Mouse (Mus musculus) spleen, adult 2 months (tissue): ENCODE measurements around the gene Shisal1. TPM values are rescaled to one million over a fixed set of nuclear protein-coding genes. Genes with fewer than 3 reads are reported as not detected.

Experiments used
- DNase-seq, 2 experiments: peaks; one replicate each; pipeline versions ENCODE4 v3.0.0 to v3.0.0-alpha.2; 2012 to 2021; ENCODE audit warnings: low spot score in 2 of 2, low read depth in 1 of 2
- H3K27ac ChIP-seq: fragments of 200-500 bp; 2 replicates; pipeline ENCODE4 v1.5.1; 2012; ENCODE audit warnings: low read length, inconsistent platforms; ENCODE audit not compliant: insufficient read depth
- H3K27me3 ChIP-seq: fragments of 200-500 bp; 2 replicates; pipeline ENCODE4 v1.6.1; 2012; ENCODE audit warnings: mild to moderate bottlenecking, moderate library complexity, low read length, inconsistent platforms; ENCODE audit not compliant: control insufficient read depth, insufficient read depth
- H3K36me3 ChIP-seq: fragments of 200-500 bp; 2 replicates; pipeline ENCODE4 v1.6.1; 2012; ENCODE audit warnings: mild to moderate bottlenecking, low read length, inconsistent platforms; ENCODE audit not compliant: control insufficient read depth, insufficient read depth
- H3K4me1 ChIP-seq: fragments of 200-500 bp; 2 replicates; pipeline ENCODE4 v1.6.1; 2011; ENCODE audit warnings: inconsistent platforms; ENCODE audit not compliant: control insufficient read depth, insufficient read depth, insufficient read length
- H3K4me3 ChIP-seq: fragments of 200-500 bp; 2 replicates; pipeline ENCODE4 v1.5.1; 2011; ENCODE audit warnings: mild to moderate bottlenecking, inconsistent platforms; ENCODE audit not compliant: insufficient read depth, insufficient read length; ENCODE audit errors: extremely low read depth
- CTCF ChIP-seq: fragments of 200-500 bp; IDR thresholded peaks from 2 replicates; pipeline ENCODE4 v1.5.1; 2011; ENCODE audit warnings: mild to moderate bottlenecking, inconsistent platforms; ENCODE audit not compliant: insufficient read depth, insufficient read length, insufficient replicate concordance; ENCODE audit errors: extremely low read depth
- POLR2A ChIP-seq: fragments of 200-500 bp; IDR thresholded peaks from 2 replicates; pipeline ENCODE4 v1.6.1; 2011; ENCODE audit warnings: low read depth, low read length, inconsistent platforms
- WGBS: fragments of 180-500 bp; shearing (Covaris S2); methylation state at CpG from one replicate; pipeline ENCODE4 v1.1.7; 2018; 5-methylcytosine and 5-hydroxymethylcytosine counted together
- polyA plus RNA-seq: library from polyadenylated mRNA; depleted of rRNA; stranded (reverse); fragments of >200 nt; gene quantifications from 2 replicates; pipeline ENCODE4 v1.2.3, GENCODE M21; 2012

Shisal1 gene
- polyA plus RNA-seq, 1 experiment: 0.42 TPM

DNA sequence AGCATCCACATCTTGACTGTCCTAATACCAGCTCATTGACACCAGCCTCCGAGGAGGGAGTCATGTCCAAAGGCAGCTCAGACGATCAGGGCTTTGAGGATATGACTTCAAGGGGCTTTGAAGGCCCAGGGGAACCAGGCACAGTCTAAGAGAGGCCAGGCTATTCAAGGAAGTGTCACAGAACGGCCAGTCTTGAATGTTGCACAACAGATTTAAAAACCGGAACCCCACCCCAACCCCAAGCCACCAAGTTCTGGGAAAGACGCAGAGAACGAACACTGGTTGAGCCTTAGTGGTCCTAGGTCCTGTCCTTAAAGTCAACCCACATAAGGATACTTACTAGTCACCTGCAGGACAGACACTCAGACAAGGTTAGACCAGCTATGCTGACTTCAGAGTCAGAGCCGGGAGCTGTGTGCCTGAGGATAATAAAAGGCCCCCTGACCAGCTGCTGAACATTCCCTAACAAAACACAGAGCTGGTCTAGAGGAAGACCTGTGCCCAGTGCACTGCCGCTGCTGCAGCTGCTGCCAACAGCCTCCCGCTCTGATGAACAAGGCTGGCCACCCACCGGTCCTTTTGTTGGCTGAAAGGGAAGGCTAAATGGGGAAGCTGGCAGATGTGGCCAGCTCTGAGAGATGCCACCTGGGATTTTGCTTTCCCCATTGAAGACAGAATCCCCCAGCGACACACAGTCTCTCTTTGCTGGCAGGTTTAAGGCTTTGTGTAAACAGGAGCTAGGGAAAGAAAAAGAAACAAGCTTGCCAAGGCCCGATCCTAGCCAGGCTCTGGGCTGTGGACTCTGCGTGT lies 19.8 kb upstream of the Shisal1 start:
- no peaks in the 10 kb centered on the region for H3K27me3 ChIP-seq
- 27% methylated on average over 13 of the region's 13 CpGs for WGBS
- peaks cover 5% of the 10 kb centered on the region; the same call in 1 of the 2 replicates for H3K4me1 ChIP-seq
- TF ChIP-seq POLR2A (no peak), CTCF (no peak)
- no peak overlapping the region for H3K4me3 ChIP-seq
- DNase-seq: no peak
- H3K36me3 ChIP-seq: no peaks in the 10 kb centered on the region
- no peak overlapping the region for H3K27ac ChIP-seq

- Histone ChIP-seq H3K4me3 (no peak overlapping the region), H3K27me3 (no peaks in the 10 kb centered on the region), H3K4me1 (no peaks in the 10 kb centered on the region; the same call in 1 of the 2 replicates), H3K27ac (no peak overlapping the region), H3K36me3 (no peaks in the 10 kb centered on the region)
- TF ChIP-seq POLR2A (no peak), CTCF (no peak)
- DNase-seq: no peak
- 83% methylated on average over 2 of the region's 2 CpGs for WGBS
Measured at GRCm38 (mm10) chr15:84461429-84461828, 14.5 kb upstream of the Shisal1 start.

- H3K27me3 ChIP-seq: no peaks in the 10 kb centered on the region
Measured at GRCm38 (mm10) chr15:84458983-84459382, 12.1 kb upstream of the Shisal1 start.

GRCm38 (mm10) chr15:84455286-84455685 lies 8.4 kb upstream of the Shisal1 start:
- WGBS: 53% methylated on average over 6 of the region's 6 CpGs
- H3K27me3 ChIP-seq: no peaks in the 10 kb centered on the region

More at GRCm38 (mm10) chr15:84458983-84459382, 12.1 kb upstream of the Shisal1 start:
- 79% methylated on average over 6 of the region's 6 CpGs for WGBS
- Histone ChIP-seq H3K4me1 (no peaks in the 10 kb centered on the region), H3K36me3 (no peaks in the 10 kb centered on the region), H3K27ac (no peak overlapping the region), H3K4me3 (no peak overlapping the region)
- DNase-seq: no peak
- TF ChIP-seq POLR2A (no peak), CTCF (no peak)

GRCm38 (mm10) chr15:84453091-84453490 lies 6.2 kb upstream of the Shisal1 start:
- no peak overlapping the region for H3K4me3 ChIP-seq
- TF ChIP-seq POLR2A (no peak), CTCF (no peak)
- H3K4me1 ChIP-seq: peaks cover 8% of the 10 kb centered on the region; the same call in 1 of the 2 replicates
- no peaks in the 10 kb centered on the region for H3K27me3 ChIP-seq
- H3K27ac ChIP-seq: no peak overlapping the region
- no peak for DNase-seq
- WGBS: 95% methylated on average over 2 of the region's 2 CpGs
- H3K36me3 ChIP-seq: no peaks in the 10 kb centered on the region

More at GRCm38 (mm10) chr15:84455286-84455685, 8.4 kb upstream of the Shisal1 start:
- no peak for DNase-seq
- H3K27ac ChIP-seq: no peak overlapping the region
- peaks cover 7% of the 10 kb centered on the region; the same call in 1 of the 2 replicates for H3K4me1 ChIP-seq
- TF ChIP-seq CTCF: no peak
- no peak for TF ChIP-seq POLR2A
- H3K4me3 ChIP-seq: no peak overlapping the region
- H3K36me3 ChIP-seq: no peaks in the 10 kb centered on the region

- Histone ChIP-seq H3K27me3 (peaks cover 6% of the 10 kb centered on the region), H3K4me1 (peaks cover 10% of the 10 kb centered on the region)
- no peak for DNase-seq
Measured at GRCm38 (mm10) chr15:84450441-84451183, 3.7 kb upstream of the Shisal1 start.

More at GRCm38 (mm10) chr15:84450441-84451183, 3.7 kb upstream of the Shisal1 start:
- TF ChIP-seq POLR2A (no peak), CTCF (no peak)
- no peak overlapping the region for H3K4me3 ChIP-seq
- H3K27ac ChIP-seq: no peak overlapping the region
- H3K36me3 ChIP-seq: no peaks in the 10 kb centered on the region
- 2% methylated on average over 21 of the region's 21 CpGs for WGBS
